Mouse (Mus musculus) cerebral cortex, adult 2 months (tissue): ENCODE results near the gene Edem1.

ENCODE experiments used
- WGBS: fragments of 180-500 bp; shearing (Covaris S2); methylation state at CpG from one replicate; pipeline ENCODE4 v1.1.7; 2018; 5-methylcytosine and 5-hydroxymethylcytosine counted together

The Edem1 gene

GRCm38 (mm10) chr6:108875344-108875743 lies 46.9 kb downstream of the Edem1 start:
- WGBS: 33% methylated on average over 1 of the region's 1 CpGs

DNA sequence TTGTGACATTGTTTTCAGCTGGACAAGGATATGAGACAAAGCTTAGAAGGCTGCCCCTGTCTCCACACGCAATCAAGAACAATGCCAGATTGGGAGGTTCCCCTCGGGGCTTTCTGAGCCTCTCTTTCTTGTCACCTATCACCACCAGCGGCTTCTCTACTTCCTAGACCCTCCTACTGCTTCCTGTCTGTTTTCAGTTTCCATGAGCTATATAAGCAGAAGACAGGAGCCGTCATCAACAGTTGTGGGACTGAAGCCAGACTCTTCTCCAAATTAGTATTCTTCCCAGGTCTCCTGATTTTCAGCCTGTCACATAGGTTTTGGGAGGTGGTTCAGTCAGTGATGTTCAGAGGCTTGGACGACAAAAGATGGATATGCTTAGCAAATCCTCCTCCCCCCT lies 47.6 kb downstream of the Edem1 start:
- 8% methylated on average over 5 of the region's 5 CpGs for WGBS

GRCm38 (mm10) chr6:108876486-108876885 lies 48.0 kb downstream of the Edem1 start:
- WGBS: 31% methylated on average over 2 of the region's 2 CpGs

- WGBS: 52% methylated on average over 4 of the region's 4 CpGs
These were observed 52.0 kb downstream of the Edem1 start for GRCm38 (mm10) chr6:108880368-108881013.

DNA sequence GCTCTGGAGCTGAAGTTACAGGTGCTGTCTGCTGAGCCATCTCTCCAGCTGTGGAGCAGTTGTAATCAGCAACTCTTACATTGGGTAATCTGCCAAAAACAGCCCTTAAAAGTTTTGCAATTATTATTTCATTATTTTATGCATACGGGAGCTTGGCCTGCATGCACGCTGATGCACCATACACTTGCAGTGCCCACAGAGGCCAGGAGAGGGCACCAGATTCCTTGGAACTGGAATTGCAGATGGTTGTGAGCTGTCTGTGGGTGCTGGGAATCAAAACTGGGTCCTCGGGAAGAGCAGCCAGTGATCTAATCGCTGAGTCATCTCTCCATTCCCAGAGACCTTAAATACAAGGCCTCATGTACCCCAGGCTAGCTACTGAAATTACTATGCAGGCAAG lies 52.6 kb downstream of the Edem1 start:
- WGBS: 88% methylated on average over 4 of the region's 4 CpGs

GRCm38 (mm10) chr6:108883826-108884225 lies 55.4 kb downstream of the Edem1 start:
- WGBS: 83% methylated on average over 2 of the region's 2 CpGs

- WGBS: 71% methylated on average over 5 of the region's 5 CpGs
These were observed 56.2 kb downstream of the Edem1 start for GRCm38 (mm10) chr6:108884603-108885002.

DNA sequence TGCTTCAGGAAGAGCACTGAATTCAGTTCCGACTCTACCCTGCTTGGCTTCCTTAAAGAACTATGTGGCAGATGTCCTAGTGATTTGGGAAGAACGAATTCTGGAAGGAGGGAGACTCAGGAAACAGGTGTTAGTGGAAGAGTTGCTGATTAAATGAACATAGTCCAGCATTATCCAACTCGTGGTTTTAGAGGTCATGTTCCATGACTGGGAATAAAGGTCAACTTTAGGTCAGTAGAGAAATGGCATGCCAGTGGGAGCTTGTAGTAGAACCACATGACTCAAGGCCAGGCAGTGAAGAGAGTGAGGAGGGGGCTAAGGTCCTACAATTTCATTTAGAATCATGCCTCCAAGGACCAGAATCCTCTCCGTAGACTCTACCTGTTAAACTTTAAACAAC lies 57.9 kb downstream of the Edem1 start:
- 67% methylated on average over 4 of the region's 4 CpGs for WGBS

DNA sequence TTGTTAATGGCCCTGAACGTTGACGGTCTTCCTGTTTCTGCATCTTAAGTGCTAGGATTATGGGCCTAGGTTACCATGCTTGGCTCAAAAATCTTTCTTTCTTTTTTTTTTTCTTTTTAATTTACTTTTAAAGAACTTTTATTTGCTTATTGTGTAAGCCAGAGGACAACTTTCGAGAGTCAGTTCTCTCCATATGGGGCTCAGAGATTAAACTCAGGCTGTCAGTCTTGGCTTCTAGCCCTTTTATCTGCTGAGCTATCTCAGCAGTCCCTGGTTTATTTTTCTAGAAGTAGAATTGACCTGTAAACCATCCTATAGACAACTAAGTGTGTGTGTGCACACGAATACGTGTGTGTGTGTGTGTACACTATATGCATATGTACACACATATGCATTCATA lies 64.1 kb downstream of the Edem1 start:
- 79% methylated on average over 5 of the region's 5 CpGs for WGBS

DNA sequence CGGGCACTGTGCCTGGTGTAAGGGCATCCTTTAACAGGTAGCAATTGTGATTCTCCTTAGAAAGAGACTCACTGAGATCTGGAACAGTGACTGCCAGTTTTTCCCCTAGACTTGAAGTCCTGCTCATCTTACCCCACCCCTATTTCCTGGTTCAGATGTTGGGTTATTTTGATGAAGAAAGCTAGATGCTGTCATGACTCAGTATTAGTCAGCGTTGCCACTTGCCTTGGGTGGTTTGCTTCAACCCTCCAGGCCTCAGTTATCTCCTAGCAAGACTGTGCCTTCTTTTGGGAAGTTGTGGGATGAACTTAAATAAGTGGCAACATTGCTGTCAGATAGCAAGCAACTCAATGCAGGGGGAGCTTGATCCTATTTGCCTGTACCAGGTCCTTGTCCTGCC lies 66.7 kb downstream of the Edem1 start:
- 72% methylated on average over 2 of the region's 2 CpGs for WGBS

DNA sequence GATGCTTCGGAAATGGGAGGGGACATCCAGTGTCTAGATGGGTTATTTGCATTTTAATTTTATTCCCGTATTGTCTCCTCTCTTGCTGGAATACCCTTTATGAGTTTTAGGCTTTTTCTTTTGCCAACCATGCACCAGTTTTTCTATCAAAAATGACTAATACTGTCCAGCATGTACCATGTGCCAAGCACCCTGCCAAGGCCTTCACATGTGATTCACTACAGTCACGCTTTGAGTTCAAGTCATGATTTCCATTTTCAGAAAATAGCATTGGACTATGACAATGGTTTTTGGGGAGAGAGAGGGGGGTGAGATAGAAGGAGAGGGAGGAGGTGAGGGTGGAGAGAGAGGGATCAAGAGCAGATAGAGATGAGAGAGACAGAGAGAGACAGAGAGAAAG lies 67.5 kb downstream of the Edem1 start:
- 71% methylated on average over 3 of the region's 3 CpGs for WGBS

DNA sequence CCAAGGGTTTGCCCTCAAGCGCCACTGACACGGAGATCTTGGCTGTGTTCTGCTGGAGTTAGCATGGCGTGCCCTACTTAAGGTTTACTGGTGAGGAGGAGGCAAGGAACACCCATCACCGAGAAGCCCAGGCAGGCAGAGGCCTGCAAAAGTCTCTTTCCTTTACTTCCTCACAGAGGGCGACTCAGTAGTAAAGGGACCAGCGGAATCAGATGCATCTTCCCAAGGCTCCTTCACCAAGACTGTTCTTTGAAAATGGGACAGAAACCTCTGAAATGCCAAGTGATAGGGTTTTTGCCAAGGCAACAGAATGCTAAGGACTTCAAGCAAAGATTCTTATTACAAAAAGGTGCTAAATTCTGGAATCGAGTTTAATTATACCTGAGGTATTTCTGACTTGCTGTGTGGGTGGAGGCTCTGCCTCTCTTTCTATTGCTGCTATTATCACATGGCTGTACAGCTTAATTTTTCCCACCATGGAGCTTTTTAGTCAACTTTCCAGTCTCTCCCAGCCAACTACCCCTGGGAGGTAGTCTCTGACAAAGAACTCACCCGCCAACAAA lies 68.2 kb downstream of the Edem1 start:
- 58% methylated on average over 8 of the region's 8 CpGs for WGBS

DNA sequence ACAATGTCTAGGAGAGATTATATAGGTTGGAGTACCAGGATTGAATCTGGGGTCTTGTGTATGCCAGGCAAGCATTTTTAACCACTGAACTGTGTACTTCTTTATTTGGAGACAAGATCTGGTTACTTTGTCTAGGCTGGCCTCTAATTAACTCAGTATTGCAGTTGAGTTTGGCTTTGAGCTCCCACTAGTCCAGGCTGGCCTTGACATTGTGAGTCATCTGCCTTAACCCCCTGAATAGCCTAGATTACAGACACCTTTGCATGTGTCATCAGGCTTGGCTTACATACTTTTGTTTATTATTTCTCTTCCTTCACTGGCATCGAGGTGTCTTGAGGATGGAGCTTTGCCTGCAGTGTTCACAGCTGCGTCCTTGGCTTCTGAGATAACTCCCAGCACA lies 70.8 kb downstream of the Edem1 start:
- WGBS: 56% methylated on average over 2 of the region's 2 CpGs

GRCm38 (mm10) chr6:108903280-108903679 lies 74.8 kb downstream of the Edem1 start:
- WGBS: 87% methylated on average over 4 of the region's 4 CpGs

DNA sequence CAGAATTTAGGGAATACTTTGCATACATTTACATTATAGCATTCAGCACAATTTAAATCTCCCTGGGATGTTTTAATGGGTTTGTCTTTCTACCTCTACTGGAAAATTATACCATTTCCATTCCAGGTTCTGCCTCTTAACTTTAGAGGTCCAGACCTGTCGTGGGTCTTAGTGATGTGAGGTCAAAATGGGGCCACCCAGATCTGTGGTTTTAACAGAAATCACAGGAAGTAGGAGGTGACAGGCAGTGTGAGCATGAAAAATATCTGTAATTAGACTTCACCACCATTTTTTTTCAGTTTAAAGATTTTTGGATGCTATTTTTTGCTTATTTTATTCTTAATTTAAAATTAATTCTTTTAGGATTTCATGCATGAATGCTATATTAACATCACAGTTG lies 78.1 kb downstream of the Edem1 start:
- 67% methylated on average over 1 of the region's 1 CpGs for WGBS
